Mouse (Mus musculus) fat pad, adult 2 months (tissue): ENCODE results near the gene Nbea.
"Not testable (repeated sequence)": the region's sequence is repeated elsewhere in the genome, so short reads cannot be mapped to it uniquely, and the experiment has no call there.

Experiments used
- DNase-seq: peaks from one replicate; pipeline ENCODE4 v3.0.0-alpha.2; 2011; ENCODE audit warnings: low read depth, low spot score; ENCODE audit errors: extremely low read depth

The Nbea gene

GRCm38 (mm10) chr3:56039494-56039893 is 144.0 kb downstream of the Nbea start:
- DNase-seq: no peak

DNA sequence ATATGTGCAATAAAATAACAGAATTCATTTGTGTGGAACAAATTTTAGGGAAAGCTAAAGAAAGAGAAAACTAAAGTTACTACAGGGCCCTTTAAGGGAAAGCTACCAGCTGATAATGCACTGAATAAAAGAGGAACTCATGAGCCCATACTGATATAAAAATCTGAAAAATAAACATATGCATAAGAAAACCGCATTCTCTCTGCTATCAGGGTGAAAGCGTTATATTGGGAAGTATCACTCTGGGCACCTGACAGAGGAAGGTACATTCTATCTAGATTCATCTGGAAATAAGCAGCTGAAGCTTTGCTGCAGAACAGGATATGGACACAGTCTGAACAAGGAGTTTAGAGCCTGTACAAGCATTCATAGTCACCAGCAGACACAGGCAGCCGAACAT is 148.9 kb downstream of the Nbea start:
- no peak for DNase-seq

- DNase-seq: no peak
These were observed 165.0 kb downstream of the Nbea start for GRCm38 (mm10) chr3:56018494-56018893.

- no peak for DNase-seq
These were observed 172.4 kb downstream of the Nbea start for GRCm38 (mm10) chr3:56011132-56011531.

- DNase-seq: no peak
These were observed 175.5 kb downstream of the Nbea start for GRCm38 (mm10) chr3:56007991-56008390.

DNA sequence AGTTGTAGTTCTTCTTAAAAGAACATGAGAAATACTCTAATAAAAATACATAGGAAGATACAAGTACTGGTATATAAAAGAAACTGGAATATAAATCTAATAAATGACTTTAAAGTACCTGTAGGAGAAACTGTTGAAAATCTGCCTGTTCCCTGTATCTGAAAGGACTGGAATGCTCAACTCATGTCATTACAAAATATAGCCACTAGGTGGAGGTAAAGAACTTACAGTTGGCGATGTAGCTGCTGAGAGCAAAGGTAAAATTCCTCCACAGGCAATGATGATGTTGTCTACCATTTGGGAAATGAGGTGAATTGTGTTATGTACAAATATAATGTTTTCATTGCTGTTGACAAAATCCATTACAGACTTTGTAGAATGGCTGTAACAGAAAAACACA is 183.2 kb downstream of the Nbea start:
- no peak for DNase-seq

- peak; percentile 18 for DNase-seq
These were observed 205.1 kb downstream of the Nbea start for GRCm38 (mm10) chr3:55978361-55978760.

- DNase-seq: not testable (repeated sequence)
These were observed 206.5 kb downstream of the Nbea start for GRCm38 (mm10) chr3:55976986-55977385.

DNA sequence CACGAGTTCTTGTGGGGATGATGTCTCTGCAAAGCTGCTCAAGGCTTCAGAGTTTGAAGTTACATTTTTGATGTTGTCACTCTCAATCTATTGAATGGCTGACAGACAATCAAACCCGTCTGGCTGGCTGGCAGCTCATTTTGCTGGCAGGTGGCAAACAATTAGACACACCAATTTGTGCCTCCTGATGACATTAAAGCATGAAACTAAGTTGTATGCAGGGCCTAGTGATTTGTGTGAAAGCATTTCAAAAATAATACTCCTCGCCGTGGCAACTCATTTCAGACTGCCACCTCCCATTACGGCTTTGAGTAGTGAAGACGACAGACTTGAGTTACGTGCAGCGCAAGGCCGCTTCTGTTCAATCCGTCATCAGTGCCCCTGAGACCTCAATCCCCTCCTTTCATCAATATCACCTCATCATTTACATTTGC is 217.8 kb downstream of the Nbea start:
- no peak for DNase-seq

- no peak for DNase-seq
These were observed 220.5 kb downstream of the Nbea start for GRCm38 (mm10) chr3:55963032-55963431.

DNA sequence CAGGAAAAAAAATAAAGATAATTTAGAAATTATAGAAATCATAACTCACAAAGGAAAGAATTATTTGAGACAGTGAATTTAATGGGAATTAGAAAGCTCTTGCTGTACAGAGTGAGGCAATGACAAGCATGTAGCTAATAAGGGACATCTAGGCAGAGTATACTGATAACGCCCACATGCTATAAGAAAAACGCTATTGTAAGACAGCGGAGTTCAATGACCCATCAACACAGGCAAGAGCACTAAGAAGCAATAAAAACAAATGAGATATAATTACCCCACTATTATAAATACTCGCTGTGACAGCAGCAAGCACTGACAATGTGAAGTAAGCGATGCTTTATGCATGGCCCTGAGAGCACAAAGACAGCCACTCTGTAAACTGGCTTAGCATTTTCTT is 233.5 kb downstream of the Nbea start:
- no peak for DNase-seq

GRCm38 (mm10) chr3:55949148-55949547 is 234.4 kb downstream of the Nbea start:
- no peak for DNase-seq

DNA sequence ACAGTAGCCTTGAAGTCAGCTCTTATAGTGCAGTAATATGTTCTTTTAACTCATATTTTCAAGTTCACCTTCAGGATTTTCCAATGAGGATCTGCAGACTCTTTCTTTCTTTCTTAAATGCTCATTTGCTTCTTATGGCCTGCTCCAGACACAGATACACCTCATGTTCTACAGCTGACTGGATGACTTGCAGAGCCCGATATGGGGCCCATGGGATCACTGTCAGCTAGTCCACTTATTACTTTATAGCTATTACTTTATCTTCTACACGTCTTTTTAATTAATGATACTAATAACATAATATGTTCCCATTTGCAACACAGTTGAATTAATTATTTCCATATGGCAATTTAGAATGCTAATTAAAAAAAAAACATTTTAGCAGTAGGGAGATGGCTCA is 256.2 kb downstream of the Nbea start:
- no peak for DNase-seq

- DNase-seq: no peak
These were observed 274.2 kb downstream of the Nbea start for GRCm38 (mm10) chr3:55909290-55909689.

DNA sequence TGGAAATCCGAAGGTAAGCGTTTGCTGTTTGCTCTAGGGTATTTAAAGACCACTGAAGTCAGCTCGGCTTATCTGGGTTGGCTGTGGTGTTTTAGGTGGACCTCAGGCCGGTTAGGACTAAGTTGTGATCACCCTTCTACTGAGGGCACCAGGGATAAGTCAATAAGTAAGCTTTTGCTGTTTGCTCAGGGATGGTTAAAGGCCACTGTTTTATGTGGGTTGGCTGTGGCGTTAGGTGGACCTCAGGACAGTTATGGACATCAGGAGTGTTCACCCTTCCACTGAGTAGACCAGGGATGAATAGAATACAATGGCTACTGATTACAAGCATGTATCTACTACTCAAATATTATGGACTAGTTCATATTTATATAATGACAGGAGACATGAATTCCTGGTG is 292.9 kb downstream of the Nbea start:
- DNase-seq: no peak

DNA sequence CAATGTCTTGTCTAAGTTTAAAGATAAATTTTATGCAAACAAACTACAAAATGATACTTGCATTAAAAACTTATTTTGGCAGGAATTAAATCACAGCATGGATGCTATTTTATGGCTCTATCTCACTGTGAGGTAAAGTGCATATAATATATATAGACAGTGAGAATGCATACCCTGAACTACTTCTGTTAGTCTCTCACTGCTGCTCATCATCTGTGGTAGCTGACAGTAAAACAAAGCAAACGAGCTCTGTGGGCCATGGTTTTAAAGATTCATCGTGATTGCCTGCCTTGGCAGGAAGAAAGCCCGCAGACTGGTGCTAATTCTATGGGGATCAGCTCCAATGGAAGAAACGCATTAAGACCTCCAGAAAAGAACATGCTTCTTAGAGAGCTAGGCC is 294.3 kb downstream of the Nbea start:
- DNase-seq: no peak

- DNase-seq: no peak
These were observed 295.7 kb downstream of the Nbea start for GRCm38 (mm10) chr3:55887829-55888210.

- no peak for DNase-seq
These were observed 296.2 kb downstream of the Nbea start for GRCm38 (mm10) chr3:55887193-55887828.

DNA sequence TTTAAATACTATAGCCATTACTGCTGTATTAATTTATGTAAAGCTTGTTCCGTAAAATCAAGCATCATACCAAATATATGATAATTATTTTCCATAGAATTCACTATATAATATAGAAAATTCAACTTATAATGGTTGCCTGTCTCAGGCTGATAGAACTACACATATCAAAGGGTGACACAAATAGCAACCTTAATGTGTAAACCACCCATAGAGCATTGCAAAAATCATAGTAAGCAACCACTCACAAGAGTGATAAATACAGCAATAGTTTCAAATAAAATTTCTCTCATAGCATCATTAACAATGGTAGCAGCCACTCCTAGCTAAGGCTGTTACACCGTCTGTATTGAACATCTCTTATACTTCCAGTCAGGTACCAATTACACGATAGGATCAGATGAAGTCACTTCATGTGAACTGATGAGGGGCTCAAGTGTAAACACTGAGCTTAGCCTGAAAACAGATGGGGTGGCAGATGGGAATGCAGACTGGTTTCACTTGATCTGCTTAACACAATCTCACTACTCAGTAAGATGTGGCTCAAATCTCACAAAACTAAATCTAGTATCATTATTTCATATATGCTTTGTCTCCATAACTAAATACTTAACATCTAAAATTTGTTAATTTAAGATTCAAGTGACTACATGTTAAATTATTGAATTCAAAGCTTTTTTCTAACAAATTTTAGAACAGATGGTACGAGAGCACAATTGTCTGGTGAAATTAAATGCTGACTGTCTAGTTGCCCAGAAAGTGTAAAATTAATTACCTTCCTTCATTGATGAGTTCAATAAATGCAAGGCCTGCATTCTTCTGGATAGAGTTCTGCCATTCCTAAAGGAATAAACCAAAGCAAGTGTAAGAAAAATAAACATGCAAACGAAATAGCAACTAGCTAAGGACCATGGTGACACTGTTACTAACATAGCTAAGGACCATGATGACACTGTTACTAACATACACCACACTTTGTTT is 310.3 kb downstream of the Nbea start:
- DNase-seq: no peak

DNA sequence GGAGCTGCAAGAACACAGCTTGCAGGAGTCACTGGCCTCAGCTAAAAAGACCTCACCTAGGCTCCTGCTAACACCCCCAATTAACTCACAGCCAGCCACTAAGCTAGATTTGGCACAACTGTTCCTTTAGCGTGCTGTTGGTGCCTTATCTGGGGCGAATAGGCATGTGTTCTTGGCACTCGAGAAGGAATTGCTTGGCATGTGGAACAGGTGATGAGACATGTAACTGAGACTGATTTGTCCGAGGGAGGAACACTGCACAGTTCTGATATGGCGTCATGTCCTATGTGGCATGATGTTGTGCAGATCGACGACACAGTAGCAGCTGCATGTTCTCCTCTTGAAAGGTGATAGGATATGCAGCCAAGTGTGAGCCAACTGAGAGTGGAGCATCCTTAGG is 331.0 kb downstream of the Nbea start:
- no peak for DNase-seq

DNA sequence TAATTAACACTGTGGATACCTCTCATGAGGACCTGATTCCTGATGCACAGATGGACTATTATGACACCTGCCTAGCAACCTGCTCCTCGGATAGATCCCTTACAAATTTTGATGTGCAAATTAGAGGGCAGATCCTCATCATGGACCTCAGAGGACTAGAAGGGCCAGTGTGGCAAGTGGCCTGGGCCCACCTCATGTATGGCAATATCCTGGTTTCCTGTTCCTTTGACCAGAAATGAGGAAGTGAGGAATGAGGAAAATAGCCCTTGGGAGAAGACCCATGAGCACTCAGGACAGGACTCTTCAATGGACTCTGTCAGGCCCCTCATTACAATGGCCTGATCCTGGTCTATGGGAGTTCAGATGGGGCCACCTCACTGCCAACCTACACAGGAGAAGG is 336.4 kb downstream of the Nbea start:
- no peak for DNase-seq

DNA sequence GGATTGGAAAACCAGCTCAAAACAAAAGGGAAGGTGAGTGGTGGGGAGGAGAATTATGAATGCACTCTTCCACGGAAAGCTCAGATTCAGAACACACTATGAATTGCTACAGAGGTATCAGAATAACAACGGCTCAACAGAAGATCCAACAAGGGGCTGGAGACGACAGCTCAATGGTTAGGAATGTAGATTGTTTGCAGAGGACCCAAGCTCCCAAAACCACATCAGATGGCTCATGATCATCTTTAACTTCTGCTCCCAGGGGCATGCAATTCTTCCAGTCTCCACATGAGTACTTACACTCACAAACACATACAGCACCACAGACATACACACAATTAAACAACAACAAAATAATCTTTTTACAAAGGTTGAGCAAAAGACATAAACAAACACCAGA is 346.3 kb downstream of the Nbea start:
- DNase-seq: no peak
